Mouse (Mus musculus): Measurements from ENCODE around the gene Hdac7.

DNA sequence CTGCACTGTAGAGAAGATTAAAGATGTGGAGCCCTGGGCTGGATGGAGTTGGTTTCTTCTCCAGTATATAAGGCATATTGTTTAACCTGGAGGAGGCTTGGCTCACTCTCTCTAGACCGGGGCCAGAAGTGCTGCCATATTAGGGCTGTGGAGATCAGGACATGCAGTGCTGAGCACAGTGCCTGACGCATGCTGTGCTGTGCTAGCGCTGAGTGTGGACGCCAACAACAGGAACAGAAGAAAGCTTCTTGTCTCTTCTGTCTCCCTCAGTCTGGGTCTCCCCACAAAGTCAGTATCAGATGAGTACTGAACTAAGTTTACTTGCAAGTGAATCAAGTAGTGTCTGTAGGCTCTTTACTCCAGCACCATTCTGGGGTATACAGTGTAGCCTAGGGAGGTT is 4.8 kb downstream of the Hdac7 start:
- no peak for TF ChIP-seq CTCF (IDR thresholded peaks at IDR 0.05)
- no peak; the same call in 1 of the 2 replicates for TF ChIP-seq POLR2A (IDR thresholded peaks at IDR 0.05; ENCODE audit: insufficient read depth, low read depth, low read length)
